Mouse (Mus musculus) spleen, postnatal 10 days (tissue): ENCODE results near the gene Gm8922.
"Not testable (repeated sequence)": the region's sequence is repeated elsewhere in the genome, so short reads cannot be mapped to it uniquely, and the experiment has no call there.

Experiments used
- DNase-seq, 2 experiments: peaks; one replicate each; pipeline ENCODE4 v3.0.0; 2021 to 2022; ENCODE audit warnings: low spot score in 2 of 2

The Gm8922 gene

DNA sequence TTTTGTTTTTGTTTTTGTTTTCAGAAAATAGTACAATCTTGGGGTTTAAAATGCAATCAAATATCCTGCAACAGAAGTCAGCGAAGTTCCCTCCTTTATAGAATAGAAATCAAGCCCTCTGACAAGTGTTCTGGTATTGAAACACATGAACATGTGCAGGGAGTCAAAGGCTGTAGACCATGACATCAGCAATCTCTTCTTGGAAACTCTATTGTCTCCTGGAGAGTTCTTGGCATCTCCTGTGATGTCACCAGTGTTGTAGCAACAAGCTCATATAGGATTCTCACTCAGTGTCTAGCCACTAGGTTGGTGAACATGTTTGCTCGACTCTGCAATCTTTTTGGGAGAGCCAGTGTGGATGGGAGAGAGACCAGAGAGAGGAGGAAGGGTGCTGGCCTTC lies at the start of gene Gm8922:
Gene Gm8922, plus strand, starts transcription at position 301 of the 400 bp plus-strand sequence.
- not testable (repeated sequence) for DNase-seq
